Mouse (Mus musculus): ENCODE results near the gene Prph.

The Prph gene

DNA sequence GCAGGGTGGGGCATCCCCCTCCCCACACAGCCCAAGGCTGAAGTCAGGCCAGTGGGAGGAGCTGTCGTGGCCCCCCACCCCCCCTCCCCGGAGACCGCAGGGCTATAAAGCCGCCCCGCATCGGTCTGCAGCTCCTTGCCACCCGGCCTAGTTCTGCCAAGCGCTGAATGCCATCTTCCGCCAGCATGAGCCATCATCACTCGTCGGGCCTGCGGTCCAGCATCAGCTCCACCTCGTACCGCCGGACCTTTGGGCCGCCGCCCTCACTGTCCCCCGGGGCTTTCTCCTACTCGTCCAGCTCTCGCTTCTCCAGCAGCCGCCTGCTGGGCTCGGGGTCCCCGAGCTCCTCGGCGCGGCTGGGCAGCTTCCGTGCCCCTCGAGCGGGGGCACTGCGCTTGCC, at the start of gene Prph:
Gene Prph (plus strand): TSS at position 135 of the 400 bp plus-strand sequence.
- DNase-seq (ENCODE audit: low spot score), result no peak

DNA sequence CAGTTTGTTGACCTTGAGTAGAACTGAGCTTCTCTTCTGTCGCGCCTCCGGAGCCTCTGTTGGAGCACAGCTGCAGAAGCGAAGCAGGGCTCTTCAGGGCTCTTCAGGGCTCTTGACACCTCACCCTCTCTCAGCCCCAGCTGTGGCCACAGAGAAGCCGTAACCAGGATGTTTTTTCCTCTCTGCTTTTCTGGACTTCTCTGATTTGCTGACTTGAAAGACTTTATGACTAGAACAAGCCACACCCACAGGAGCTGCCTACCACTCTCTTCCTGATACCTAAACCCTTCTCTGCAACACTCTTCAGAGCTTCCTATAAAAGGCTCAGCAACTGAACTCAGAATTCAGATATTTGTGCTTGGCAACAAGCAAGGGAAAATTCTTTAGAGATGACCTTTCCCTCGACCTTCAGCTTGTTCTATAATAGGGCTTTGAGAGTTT, 46.2 kb upstream of the Prph start:
- DNase-seq (ENCODE audit: low spot score), result no peak

DNA sequence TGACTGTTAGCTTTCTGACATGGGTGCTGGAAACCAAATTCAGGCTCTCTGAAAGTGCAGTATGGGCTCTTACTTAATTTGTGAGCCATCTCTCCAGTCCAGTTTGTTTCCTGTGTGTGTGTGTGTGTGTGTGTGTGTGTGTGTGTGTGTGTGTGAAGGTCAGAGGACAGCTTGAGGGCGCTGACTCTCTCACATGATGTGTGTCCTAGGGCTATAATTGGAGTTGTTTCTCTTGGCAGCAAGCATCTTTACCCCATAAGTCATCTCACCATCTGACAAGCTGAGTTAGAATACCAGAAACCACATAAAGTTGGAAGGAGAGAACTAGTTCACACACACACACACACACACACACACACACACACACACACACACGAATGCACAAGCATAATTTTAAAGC, 44.1 kb upstream of the Prph start:
- DNase-seq (ENCODE audit: low spot score), result no peak

DNA sequence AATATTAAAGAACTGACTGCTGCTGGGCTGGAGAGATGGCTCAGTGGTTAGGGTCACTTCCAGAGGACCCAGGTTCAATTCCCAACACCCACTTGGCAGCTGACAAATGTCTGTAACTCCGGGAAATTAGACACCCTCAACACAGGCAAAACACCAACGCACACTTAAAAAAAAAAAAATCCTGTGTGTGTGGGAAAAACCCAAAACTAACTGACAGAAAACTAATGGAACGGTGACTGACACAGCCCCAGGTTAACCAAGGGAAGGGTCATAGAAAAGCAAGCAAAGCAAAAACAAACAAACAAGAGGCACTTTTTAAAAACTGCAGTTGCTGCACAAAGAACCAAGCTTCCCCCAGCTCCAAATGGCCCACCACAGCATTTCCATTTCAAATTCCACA, 43.0 kb upstream of the Prph start:
- no peak for DNase-seq (ENCODE audit: low spot score)

DNA sequence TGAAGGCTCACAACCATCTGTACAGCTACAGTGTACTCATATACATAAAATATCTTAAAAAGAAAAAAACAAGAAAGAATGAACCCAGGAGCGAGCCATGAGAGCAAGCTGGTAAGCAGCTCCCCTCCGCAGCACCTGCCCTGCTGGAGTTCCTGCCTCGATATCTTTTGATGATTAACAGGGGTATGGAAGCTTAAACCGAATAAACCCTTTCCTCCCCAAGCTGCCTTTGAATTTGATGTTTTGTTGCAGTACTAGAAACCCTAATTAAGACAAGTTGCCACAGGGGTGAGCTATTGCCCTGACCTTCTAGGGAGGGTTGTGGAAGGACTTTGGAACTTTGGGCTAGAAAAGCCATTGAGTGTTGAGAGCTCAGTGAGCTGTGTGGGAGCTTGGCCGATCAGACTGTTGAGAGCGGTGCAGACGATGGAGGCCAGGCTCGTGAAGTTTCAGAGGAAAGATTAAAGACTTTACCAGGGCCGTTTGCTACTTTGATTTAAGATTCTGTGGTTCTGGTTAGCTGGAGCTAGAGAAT, 40.4 kb upstream of the Prph start:
- DNase-seq (ENCODE audit: low spot score), result no peak

DNA sequence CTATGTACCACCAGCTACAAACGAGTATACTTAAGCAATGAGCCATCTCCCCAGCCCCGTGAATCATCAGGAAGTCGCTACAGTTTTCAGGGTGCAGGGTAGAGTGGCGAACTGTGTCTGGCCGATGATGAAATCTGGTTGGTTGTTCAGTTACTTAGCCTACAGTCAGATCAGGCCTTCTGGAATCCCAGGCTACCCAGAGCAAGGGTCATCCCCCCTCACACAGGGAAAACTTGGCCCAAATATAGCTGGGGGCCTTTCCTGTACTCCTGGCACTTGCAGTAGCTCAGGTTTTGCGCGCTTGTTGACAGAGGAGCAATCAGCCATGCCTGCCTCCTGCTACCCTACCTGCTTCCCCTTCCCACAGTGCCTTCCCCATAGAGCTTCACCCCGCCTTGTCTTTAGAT, 37.6 kb upstream of the Prph start:
- DNase-seq (ENCODE audit: low spot score), result no peak

DNA sequence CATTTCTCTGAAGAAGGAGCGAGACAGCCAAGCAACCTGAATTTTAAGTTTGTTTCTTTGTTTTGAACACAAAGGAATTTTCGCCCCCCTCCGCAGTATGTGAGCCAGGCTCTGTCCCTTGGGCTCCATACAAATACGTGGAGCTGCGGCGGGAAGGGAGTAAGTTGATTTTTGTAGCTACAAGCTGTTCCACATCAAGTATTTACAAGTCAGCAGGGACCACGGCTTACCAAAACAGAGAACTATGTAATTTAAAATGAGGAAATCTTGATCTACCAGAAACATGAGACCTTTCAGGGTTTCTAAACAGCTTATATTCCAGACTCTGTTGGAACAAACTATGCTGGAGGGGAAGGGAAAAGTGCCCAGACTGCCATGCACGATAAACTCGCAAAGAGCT, 37.0 kb upstream of the Prph start:
- DNase-seq (ENCODE audit: low spot score), result peak; percentile 42

DNA sequence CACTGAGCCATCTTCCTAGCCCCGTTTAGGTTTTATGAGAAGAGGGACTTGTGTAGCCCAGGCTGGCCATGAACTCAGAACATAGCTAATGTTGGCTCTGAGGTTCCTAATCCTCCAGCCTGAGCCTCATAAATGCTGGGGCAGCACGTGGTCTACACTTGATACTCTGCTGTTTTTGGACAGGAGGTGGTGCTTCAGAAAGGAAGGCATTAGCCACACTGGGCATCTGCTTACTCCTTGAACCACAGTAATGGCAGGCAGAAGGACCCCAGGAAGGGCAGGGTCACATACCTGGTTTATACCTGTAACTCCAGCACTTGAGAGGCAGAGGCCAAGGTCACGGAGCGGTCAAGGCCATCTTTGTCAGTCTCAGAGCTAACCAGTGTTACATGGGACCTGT, 36.3 kb upstream of the Prph start:
- no peak for DNase-seq (ENCODE audit: low spot score)

DNA sequence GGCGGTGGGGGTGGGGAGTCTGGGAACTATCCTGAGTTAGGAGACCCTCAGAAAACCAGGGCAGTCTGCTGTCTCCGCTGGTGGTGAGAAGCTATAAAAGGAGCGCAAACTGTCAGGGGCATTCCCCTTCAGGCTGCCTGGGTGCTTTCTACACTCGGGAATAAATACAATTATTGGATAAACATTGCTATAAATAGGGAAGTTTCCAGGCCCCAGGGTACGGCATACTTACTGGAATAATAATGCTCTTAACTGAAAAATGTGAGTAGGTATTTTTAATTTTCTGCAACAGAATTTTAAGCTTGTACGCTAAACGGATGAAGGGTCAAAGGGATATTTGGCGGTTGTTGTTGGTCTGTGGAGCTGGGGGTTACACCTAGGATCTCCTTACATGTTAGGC, 35.5 kb upstream of the Prph start:
- no peak for DNase-seq (ENCODE audit: low spot score)

DNA sequence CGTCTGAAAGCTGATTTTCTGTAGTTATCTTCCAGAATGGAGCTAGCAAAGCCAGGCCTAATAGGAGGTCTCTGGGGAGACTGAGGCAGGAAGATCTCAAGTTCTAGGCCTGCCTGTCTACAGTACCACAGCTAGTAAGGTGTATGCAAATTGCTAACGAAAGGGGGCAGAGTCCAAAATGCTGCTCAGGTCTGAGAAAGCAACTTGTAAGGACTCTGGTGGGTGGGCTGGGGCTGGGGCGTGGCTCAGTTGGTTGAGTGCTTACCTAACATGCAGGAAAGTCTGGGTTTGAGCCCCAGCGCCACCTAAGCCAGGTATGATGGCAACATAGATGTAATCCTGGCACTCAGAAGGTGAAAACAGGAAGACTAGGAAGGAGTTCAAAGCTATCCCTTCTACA, 34.8 kb upstream of the Prph start:
- DNase-seq (ENCODE audit: low spot score), result no peak

DNA sequence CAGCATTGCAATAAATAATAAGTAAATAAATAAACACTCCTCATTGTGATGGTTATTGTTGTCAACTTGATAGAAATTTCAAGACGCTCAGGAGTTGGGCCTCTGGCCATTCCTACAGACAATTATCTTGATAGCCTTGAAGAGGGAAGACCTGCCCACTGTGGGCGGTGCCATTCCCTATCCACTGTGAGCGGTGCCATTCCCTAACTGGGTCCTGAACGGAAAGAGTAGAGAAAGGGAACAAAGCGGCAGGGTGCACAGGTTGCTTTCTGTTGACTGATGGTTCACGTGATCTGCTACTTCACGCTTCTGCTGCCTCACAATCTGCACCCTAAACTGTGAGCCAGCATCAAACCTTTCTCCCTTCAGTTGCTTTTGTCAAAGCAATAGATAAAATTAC, 33.7 kb upstream of the Prph start:
- no peak for DNase-seq (ENCODE audit: low spot score)

DNA sequence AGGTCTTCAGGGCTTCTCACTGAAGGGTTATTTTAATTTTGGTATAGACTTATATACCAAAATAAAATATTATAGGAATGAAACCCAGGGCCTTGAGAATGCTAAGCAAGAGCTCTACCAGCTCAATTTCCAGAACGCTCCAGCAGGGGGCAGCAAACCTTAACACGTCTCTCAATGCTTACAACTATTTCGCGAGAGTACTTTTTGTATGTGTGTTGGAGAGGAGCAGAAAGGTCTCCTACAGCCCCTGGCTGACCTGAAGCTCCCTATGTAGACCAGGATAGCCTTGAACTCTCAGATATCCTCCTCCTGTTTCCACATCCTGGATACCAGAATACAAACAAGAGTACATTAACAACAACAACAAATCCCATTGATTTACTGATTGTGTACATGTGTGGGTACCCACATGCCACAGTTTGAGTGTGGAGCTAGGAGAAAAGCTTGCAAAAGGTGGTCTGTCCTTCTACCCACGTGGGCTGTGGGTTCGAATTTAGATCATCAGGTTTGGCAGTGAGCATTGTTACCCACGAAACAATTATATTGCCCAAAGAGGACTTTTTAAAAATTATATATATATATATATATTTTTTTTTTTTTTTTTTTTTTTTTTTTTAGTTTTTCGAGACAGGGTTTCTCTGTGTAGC, 30.2 kb upstream of the Prph start:
- peak; percentile 87 for DNase-seq (ENCODE audit: low spot score)

DNA sequence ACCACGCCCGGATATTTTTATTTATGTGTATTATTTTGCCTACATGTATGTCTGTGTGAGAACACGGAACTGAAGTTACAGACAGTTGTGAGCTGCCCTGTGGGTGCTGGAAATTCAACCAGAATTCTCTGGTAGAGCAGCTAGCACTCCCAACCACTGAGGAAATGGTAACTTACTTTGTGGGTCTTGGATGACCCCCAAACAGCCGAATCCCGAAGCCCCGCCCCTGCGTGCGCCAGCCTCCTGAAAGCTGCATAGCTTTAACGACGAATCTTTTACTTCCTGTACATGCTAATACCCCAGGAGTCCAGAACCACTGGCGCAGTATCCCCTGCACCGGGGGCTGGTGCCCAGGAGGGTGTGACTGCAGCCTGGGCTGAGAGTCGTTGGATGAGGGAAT, 29.6 kb upstream of the Prph start:
- no peak for DNase-seq (ENCODE audit: low spot score)

DNA sequence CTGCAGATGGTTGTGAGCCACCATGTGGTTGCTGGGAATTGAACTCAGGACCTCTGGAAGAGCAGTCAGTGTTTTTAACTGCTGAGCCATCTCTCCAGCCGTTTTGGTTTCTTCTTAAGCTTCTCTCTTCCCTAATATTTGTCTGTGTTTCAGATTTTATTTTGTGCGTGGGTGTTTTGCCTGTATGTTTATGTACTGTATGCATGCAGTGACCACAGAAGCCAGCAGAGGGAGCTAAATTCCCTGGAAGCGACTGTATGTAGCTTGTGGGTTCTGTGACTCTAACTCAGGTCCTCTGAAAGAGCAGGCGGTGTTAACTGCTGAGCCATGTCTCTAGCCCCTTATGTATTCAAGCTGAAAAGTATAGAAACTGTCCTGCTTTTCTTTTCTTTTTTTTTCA, 28.7 kb upstream of the Prph start:
- DNase-seq (ENCODE audit: low spot score), result no peak

DNA sequence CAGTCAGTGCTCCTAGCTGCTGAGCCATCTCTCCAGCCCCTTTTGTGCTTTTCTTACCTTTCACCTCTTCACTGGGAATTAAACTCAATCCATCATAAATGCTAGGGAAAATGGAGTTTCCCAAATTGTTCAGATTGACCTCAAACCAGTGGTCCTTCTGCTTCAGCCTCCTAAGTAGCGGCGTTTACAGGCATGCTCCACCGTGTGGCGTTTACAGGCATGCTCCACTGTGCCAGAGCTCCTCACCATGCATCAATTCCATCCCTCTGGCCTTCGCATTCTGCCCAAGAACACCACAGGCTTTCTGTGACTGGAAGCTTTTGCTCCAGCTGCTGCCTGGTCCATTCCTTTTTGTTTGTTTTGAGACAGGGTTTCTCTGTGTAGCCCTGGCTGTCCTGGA, 27.9 kb upstream of the Prph start:
- DNase-seq (ENCODE audit: low spot score), result no peak

DNA sequence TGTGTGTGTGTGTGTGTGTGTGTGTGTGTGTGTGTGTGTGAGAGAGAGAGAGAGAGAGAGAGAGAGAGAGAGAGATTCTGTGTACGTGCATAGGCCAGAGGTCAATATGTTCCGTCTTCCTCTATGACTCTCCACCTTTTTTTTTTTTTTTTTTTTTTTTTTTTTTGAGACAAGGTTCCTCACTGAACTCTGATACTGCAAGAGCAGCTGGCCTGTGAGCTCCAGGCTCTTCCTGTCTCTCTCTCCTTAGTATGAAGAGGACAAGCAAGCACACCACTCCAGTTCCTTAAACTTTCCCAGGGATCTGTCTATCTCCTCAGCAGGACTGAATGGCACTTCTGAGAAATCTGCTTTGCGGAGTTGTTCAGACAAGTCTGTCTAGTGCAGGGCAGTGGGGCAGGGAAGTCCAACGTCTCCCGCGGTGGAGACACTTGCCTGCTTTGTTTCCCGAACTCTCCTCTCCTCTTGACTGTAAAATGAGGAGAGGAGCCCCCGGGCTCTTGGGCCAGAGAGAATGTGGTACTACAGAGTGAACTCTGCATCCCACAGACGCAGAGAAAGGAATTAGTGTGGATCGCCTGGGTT, 26.0 kb upstream of the Prph start:
- no peak for DNase-seq (ENCODE audit: low spot score)

DNA sequence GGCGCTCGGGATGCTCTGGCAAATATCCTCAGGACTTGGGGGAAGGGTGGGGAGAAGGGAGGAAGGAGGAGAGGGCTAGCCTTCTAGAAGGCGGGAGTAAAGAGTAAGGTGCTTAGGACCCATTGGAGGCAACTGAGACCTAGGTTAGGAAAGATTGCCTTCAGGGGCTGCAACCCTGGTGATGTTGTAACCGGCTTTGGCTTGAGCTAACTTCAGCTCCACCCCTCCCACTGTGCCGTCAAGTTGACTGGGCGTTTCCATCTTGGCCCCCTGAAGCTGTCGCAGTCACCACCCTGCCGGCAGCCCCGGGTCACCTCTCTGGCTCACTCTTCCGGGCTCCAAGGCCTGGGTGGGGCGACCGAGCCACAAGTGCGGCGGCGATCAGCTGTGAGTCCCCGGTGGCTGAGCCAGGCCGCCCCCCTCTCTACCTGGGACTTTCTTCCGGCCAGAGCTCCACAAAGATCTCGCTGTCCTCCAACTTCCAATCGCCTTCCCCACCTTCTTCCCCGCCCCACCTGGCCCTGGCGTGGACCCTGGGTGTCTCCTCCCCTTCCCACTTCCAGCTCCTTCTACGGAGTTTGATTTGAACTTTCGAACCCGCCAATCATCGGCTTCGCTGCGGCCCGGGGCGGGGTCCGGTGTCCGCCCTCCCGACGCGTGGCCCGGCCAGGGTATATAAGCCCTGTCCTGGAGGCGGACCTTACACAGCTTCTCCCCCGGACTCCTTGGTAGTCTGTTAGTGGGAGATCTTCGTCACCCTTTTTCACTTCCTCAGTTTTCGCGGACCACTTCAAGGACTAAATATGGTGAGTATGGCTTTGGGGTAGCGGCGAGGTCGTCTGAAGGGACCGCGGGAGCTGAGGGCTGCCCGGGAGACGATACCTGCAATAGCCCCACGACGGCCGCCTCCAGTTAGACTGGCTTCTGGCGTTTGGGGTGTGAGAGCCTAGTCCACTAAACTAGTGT, 25.1 kb upstream of the Prph start, which contains the start of gene Tuba1c:
Gene Tuba1c (plus strand): TSS at position 273 of the 966 bp plus-strand sequence.
- DNase-seq (ENCODE audit: low spot score), result peak; percentile 97

DNA sequence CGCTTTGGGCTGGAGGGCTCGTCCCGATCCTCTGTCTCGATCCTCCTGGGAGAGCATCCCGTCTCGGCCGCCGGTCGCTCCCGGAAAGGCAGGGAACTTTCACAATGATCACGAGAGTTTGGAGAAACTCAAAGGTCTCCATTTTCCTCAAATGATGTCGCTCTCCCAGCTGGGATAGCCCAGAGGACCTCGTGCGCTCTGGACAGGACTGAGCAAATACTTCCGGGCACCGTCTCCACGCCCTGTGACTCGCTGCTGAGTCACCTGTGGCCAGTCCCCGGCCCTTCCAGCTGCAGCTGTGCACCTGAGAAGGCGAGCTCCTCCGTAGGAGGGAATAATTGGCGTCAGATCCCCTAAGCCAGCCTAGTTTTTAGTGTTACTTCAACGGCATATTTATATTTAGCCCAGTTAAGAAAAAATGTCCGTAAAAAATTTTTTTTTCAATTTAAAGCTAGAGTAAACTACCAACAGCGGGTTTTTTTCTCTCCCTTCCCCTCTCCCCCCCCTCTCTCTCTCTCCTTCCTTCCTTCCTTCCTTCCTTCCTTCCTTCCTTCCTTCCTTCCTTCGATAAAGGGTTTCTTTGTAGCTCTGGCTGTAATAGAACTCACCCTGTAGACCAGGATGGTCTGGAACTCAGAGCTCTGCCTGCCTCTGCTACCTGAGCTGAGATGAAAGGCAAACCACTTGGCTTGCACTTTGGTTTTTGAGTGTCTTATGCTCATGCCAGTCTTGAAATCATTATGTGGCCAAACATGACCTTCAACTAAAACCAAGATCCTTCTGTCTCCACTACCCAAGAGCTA, 24.2 kb upstream of the Prph start:
- DNase-seq (ENCODE audit: low spot score), result peak; percentile 83

DNA sequence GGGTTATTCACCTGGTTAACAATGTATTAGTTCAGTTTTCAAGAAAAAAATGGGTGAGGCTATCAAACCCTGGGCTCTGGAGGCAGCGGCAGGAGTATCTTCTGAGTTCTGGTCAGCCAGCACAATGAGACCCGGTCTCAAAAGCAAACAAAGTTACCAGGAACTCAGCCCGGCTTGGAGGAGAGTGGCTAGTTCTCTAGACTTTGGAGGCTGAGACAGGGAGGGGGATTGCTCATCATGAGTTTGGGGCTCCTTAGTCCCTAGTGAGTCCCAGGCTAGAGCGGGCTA, 23.6 kb upstream of the Prph start:
- no peak for DNase-seq (ENCODE audit: low spot score)

DNA sequence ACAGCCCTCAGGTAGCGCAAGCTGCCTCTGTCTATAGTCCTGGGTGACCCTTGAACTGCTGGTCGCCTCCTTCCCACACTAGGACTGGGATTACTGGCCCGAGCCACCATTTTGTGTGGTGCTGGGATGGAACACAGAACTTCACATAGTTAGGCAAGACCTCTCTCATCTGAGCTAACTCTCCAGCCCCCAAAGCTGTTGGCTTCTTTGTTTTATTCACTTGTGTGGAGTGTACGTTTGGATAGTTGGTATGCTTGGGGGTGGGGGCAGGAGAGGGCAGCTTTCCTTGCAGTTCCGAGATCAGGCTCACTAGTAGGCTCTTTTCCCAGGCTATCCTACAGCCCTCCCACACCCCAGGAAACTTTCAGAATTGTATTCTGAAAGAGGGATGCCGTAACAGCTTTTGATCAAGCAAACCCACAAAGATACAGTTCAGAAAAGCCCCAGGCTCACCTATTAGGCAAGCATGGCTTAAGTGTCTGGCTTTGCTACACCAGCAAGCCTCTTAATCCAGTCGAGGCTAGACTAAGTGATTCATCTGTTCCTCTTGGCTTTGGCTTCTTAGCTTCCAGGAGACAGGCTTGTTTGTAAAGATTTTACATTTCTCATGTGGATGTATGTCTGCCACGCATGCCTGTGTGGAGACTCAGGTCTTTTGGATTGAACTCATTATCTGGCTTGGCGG, 22.8 kb upstream of the Prph start:
- no peak for DNase-seq (ENCODE audit: low spot score)

DNA sequence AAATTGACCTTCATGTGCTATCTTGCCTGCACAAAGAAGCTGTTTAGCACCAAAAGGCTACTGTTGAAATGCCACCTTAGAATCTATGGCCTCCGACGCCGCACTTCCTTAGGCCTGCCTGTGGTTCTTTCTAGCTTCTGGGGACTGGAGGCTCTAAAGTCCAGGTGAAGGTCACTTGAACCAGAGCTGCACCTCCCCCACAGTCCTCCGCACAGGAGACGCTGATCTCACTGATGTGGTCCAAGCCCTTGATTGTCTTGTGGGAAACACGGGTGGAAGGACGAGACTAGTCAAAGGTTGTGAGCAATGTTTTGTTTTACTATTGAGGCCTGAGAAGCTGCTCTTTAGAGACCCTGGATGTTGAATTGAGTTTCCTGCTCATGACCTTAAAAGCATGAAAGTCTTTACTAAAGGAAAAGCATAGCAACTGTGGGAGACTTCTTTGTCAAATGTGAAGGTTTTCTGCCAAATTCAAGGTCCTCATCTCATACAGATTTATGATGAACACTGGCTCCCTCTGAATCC, 22.2 kb upstream of the Prph start:
- DNase-seq (ENCODE audit: low spot score), result no peak
